Mouse (Mus musculus) limb, embryonic 14.5 days (tissue): Measurements from ENCODE around the gene 2610042L04Rik. TPM values are rescaled to one million over a fixed set of nuclear protein-coding genes. Genes with fewer than 3 reads are reported as not detected.
"Not testable (repeated sequence)": the region's sequence is repeated elsewhere in the genome, so short reads cannot be mapped to it uniquely, and the experiment has no call there.

Experiments used
- ATAC-seq: fragments of 200-750 bp; cut with Nextera tagmentation; 2 replicates; pipeline ENCODE4 v1.8.0; 2017; ENCODE audit warnings: low read depth, moderate number of reproducible peaks, moderate TSS enrichment; ENCODE audit not compliant: low FRiP score
- DNase-seq: peaks from one replicate; pipeline ENCODE4 v3.0.0-alpha.2; 2015; ENCODE audit warnings: low spot score
- H3K27ac ChIP-seq: fragments of 300-500 bp; sonication (generic); replicated peaks from 2 replicates; pipeline ENCODE4 v1.5.1; 2014; ENCODE audit warnings: low read depth, mild to moderate bottlenecking, low read length, moderate library complexity, mixed read lengths
- H3K27me3 ChIP-seq: fragments of 300-500 bp; sonication (generic); 2 replicates; pipeline ENCODE4 v1.6.1; 2014; ENCODE audit warnings: low read length, mixed read lengths; ENCODE audit not compliant: control insufficient read depth, insufficient read depth
- H3K36me3 ChIP-seq: fragments of 300-500 bp; sonication (generic); 2 replicates; pipeline ENCODE4 v1.6.1; 2014; ENCODE audit warnings: mild to moderate bottlenecking, low read length, moderate library complexity, mixed read lengths; ENCODE audit not compliant: control insufficient read depth, insufficient read depth
- H3K4me1 ChIP-seq: fragments of 300-500 bp; sonication (generic); 2 replicates; pipeline ENCODE4 v1.6.1; 2014; ENCODE audit warnings: antibody characterized with exemption, low read length, mixed read lengths; ENCODE audit not compliant: control insufficient read depth, insufficient read depth
- H3K4me2 ChIP-seq: fragments of 300-500 bp; sonication (generic); replicated peaks from 2 replicates; pipeline ENCODE4 v1.6.1; 2014; ENCODE audit warnings: low read depth, mild to moderate bottlenecking, low read length, moderate library complexity; ENCODE audit not compliant: severe bottlenecking
- H3K4me3 ChIP-seq: fragments of 300-500 bp; sonication (generic); replicated peaks from 2 replicates; pipeline ENCODE4 v1.5.1; 2014; ENCODE audit warnings: low read length
- H3K9ac ChIP-seq: fragments of 300-500 bp; sonication (generic); 2 replicates; pipeline ENCODE4 v1.6.1; 2014; ENCODE audit warnings: mild to moderate bottlenecking, low read depth, low read length, moderate library complexity; ENCODE audit not compliant: severe bottlenecking
- H3K9me3 ChIP-seq: fragments of 300-500 bp; sonication (generic); 2 replicates; pipeline ENCODE4 v1.6.1; 2016; ENCODE audit warnings: low read length; ENCODE audit not compliant: control insufficient read depth
- WGBS: fragments of 180-500 bp; shearing (Covaris S2); extraction: QIAGEN DNeasy Blood & Tissue Kit; methylation state at CpG from one replicate; pipeline ENCODE4 v1.1.7; 2014; 5-methylcytosine and 5-hydroxymethylcytosine counted together
- polyA plus RNA-seq, 2 experiments: library from polyadenylated mRNA; depleted of rRNA in 1 of 2; stranded (reverse) in 1 of 2; unstranded in 1 of 2; fragments of >200 nt; fragmentation: Nextera tagmentation in 1 of 2; extraction: Ambion mirVana in 1 of 2; gene quantifications; 2 replicates each; pipeline versions ENCODE4 v1.2.1 to v1.2.3; 2012 to 2014

The 2610042L04Rik gene
- polyA plus RNA-seq (2012; rRNA removed), result 0.15 and 0.38 TPM in 2 replicates
- polyA plus RNA-seq (2014; fragmentation: Nextera tagmentation; extraction: Ambion mirVana), result 0.12 and 0.28 TPM in 2 replicates

- H3K4me1 ChIP-seq, H3K9me3 ChIP-seq, ATAC-seq, H3K27ac ChIP-seq, H3K36me3 ChIP-seq, H3K27me3 ChIP-seq: not testable (repeated sequence)
- Histone ChIP-seq H3K4me2 (peak within 1 kb of the TSS; percentile 56), H3K9ac (0 out of 2 replicates have a peak within 1 kb of the TSS, but pooled peaks have one; percentile 7), H3K4me3 (peak within 1 kb of the TSS; percentile 33)
- DNase-seq, result peak; percentile 3
- WGBS, result 3% methylated on average over 20 of the region's 48 CpGs
These were observed at the start of gene 2610042L04Rik for GRCm38 (mm10) chr14:4334476-4335080. Gene 2610042L04Rik (plus strand): TSS chr14:4334763.

DNA sequence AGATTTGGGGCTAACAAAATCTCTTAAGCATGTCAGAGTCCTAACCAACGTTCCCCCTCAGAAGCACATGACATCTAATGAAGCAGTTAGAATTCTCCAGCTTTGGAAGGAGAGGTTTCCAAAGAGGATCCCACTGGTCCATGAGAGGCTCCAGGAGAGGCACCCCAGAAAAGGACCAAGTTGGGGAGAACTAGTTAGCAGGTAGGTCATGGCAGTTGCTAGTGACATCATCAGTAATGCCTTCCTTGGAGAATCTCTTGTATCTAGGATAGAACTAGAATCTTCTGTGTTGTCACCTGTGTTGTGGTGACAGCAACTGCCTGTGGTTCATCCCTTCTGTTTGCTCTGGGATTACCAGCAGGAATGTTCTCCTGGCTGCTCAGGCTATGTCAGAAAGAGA lies 17.6 kb upstream of the 2610042L04Rik start, which contains the start of gene Gm3149:
TSS of gene Gm3149 (plus strand) at position 301 of the 400 bp plus-strand sequence.
- not testable (repeated sequence) for DNase-seq, H3K27ac ChIP-seq, ATAC-seq, H3K9me3 ChIP-seq, H3K4me1 ChIP-seq, H3K4me2 ChIP-seq, H3K4me3 ChIP-seq, H3K36me3 ChIP-seq, H3K9ac ChIP-seq, H3K27me3 ChIP-seq
- no CpG with 5 or more reads among the region's 1 CpGs for WGBS

- H3K27me3 ChIP-seq, H3K4me2 ChIP-seq, H3K36me3 ChIP-seq, H3K9ac ChIP-seq, H3K4me1 ChIP-seq, DNase-seq, H3K27ac ChIP-seq, H3K4me3 ChIP-seq, H3K9me3 ChIP-seq, ATAC-seq: not testable (repeated sequence)
- WGBS, result 3% methylated on average over 5 of the region's 8 CpGs
These were observed 943 bp downstream of the 2610042L04Rik start for GRCm38 (mm10) chr14:4335506-4335905.

- not testable (repeated sequence) for H3K4me3 ChIP-seq, H3K36me3 ChIP-seq, H3K27ac ChIP-seq, H3K9ac ChIP-seq, H3K4me2 ChIP-seq, H3K9me3 ChIP-seq, H3K27me3 ChIP-seq, DNase-seq, H3K4me1 ChIP-seq, ATAC-seq
- WGBS, result 90% methylated on average over 3 of the region's 3 CpGs
These were observed 34.4 kb downstream of the 2610042L04Rik start for GRCm38 (mm10) chr14:4368991-4369390.

GRCm38 (mm10) chr14:4369691-4370090 lies 35.1 kb downstream of the 2610042L04Rik start:
- not testable (repeated sequence) for H3K27ac ChIP-seq, H3K4me2 ChIP-seq, H3K4me1 ChIP-seq, H3K36me3 ChIP-seq, H3K9me3 ChIP-seq, H3K4me3 ChIP-seq, ATAC-seq, DNase-seq, H3K27me3 ChIP-seq, H3K9ac ChIP-seq
- WGBS, result 86% methylated on average over 3 of the region's 3 CpGs

GRCm38 (mm10) chr14:4377871-4378270 lies 43.3 kb downstream of the 2610042L04Rik start:
- not testable (repeated sequence) for H3K36me3 ChIP-seq, H3K4me1 ChIP-seq, H3K9me3 ChIP-seq, DNase-seq, H3K4me2 ChIP-seq, H3K9ac ChIP-seq, ATAC-seq, H3K4me3 ChIP-seq, H3K27me3 ChIP-seq, H3K27ac ChIP-seq

GRCm38 (mm10) chr14:4385606-4386005 lies 51.0 kb downstream of the 2610042L04Rik start:
- not testable (repeated sequence) for H3K36me3 ChIP-seq, H3K9ac ChIP-seq, ATAC-seq, H3K4me2 ChIP-seq, H3K4me3 ChIP-seq, H3K4me1 ChIP-seq, H3K9me3 ChIP-seq, H3K27me3 ChIP-seq, H3K27ac ChIP-seq, DNase-seq

DNA sequence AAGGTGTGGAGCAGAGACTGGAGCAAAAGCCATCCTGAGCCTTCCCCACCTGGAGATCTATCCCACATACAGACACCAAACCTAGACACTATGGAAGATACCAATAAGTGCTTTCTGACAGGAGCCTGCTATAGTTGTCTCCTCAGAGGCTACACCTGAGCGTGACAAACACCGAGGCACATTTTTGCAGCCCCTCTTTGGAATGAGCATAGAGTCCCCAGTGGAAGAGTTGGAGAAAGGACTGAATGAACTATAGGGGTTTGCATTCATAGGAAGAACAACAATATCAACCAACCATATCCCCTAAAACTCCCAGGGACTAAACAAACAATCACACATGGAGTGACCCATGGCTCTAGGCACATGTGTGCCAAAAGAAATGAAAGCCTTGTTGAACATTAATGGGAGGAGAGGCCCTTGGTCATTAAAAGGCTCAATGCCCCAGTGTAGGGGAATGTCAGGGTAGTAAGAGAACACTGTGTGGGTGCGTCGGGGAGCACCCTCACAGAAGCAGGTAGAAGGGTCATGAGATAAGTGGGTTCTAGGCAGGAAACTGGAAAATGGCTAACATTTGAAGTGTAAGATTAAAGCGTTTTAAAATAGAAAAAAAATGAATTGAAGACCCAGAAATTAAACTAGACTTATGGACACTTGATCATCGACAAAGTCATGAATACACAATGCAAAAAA lies 58.4 kb downstream of the 2610042L04Rik start:
- H3K4me1 ChIP-seq, H3K9me3 ChIP-seq, DNase-seq, H3K9ac ChIP-seq, H3K4me2 ChIP-seq, H3K4me3 ChIP-seq, H3K27me3 ChIP-seq, H3K36me3 ChIP-seq, ATAC-seq, H3K27ac ChIP-seq: not testable (repeated sequence)
- WGBS, result no CpG with 5 or more reads among the region's 6 CpGs
